Mouse (Mus musculus) heart, adult 9 months (tissue): ENCODE measurements around the gene Gaa.
A peak's percentile ranks its signal among the peaks of the same experiment; 100 is the strongest.

ENCODE experiments used
- DNase-seq, 2 experiments: peaks; one replicate each; pipeline ENCODE4 v3.0.0; 2022; ENCODE audit warnings: low spot score in 2 of 2

Gaa gene

GRCm38 (mm10) chr11:119300986-119301385, 33.3 kb downstream of the Gaa start:
- DNase-seq, result no peak

GRCm38 (mm10) chr11:119304904-119305712, 37.4 kb downstream of the Gaa start:
- DNase-seq, result no peak

- DNase-seq, result no peak
Observed at GRCm38 (mm10) chr11:119306762-119307657, 39.3 kb downstream of the Gaa start.

GRCm38 (mm10) chr11:119307658-119307867, 39.9 kb downstream of the Gaa start, which contains the start of gene Card14:
Gene Card14 (plus strand): TSS chr11:119307768.
- DNase-seq, result no peak

- DNase-seq, result no peak
Observed at GRCm38 (mm10) chr11:119307916-119308315, 40.2 kb downstream of the Gaa start.

GRCm38 (mm10) chr11:119310621-119311020, 42.9 kb downstream of the Gaa start:
- DNase-seq, result no peak

GRCm38 (mm10) chr11:119314252-119314936, 46.7 kb downstream of the Gaa start:
- no peak for DNase-seq

GRCm38 (mm10) chr11:119316720-119317119, 49.0 kb downstream of the Gaa start:
- peak in 1 of 2 experiments; percentile 54 for DNase-seq

- no peak for DNase-seq
Observed at GRCm38 (mm10) chr11:119322521-119322920, 54.8 kb downstream of the Gaa start.

GRCm38 (mm10) chr11:119325068-119325467, 57.4 kb downstream of the Gaa start:
- DNase-seq, result no peak

- no peak for DNase-seq
Observed at GRCm38 (mm10) chr11:119330592-119330991, 62.9 kb downstream of the Gaa start.

- no peak for DNase-seq
Observed at GRCm38 (mm10) chr11:119331970-119332369, 64.3 kb downstream of the Gaa start.
